Mouse (Mus musculus): Measurements from ENCODE around the gene Rabgap1l.

Rabgap1l gene

GRCm38 (mm10) chr1:160263630-160264346 lies 529.2 kb downstream of the Rabgap1l start:
- Histone ChIP-seq H3K4me1 (replicated peaks; ENCODE audit: low read depth, low read length) (no peaks in the 10 kb centered on the region), H3K9me3 (ENCODE audit: low read length) (no peaks in the 10 kb centered on the region), H3K27me3 (ENCODE audit: insufficient read depth, low read length) (no peaks in the 10 kb centered on the region), H3K4me3 (replicated peaks; ENCODE audit: low read length) (no peak overlapping the region), H3K36me3 (ENCODE audit: insufficient read depth, low read length) (no peaks in the 10 kb centered on the region)
- TF ChIP-seq POU5F1 (IDR thresholded peaks at IDR 0.05; ENCODE audit: borderline replicate concordance, low read length) = no peak
- no peak for TF ChIP-seq NANOG (IDR thresholded peaks at IDR 0.05; ENCODE audit: borderline replicate concordance, low read length)
- no peak for TF ChIP-seq CTCF (conservative IDR thresholded peaks at IDR 0.05; ENCODE audit: low read length)

- H3K36me3 ChIP-seq (ENCODE audit: insufficient read depth, low read length) = no peaks in the 10 kb centered on the region
- H3K4me1 ChIP-seq (replicated peaks; ENCODE audit: low read depth, low read length) = no peaks in the 10 kb centered on the region
- H3K9me3 ChIP-seq (ENCODE audit: low read length) = no peaks in the 10 kb centered on the region
- H3K4me3 ChIP-seq (replicated peaks; ENCODE audit: low read length) = no peak overlapping the region
- H3K27me3 ChIP-seq (ENCODE audit: insufficient read depth, low read length) = no peaks in the 10 kb centered on the region
- TF ChIP-seq CTCF (conservative IDR thresholded peaks at IDR 0.05; ENCODE audit: low read length) (no peak), POU5F1 (IDR thresholded peaks at IDR 0.05; ENCODE audit: borderline replicate concordance, low read length) (no peak), NANOG (IDR thresholded peaks at IDR 0.05; ENCODE audit: borderline replicate concordance, low read length) (no peak)
These were observed 530.0 kb downstream of the Rabgap1l start for GRCm38 (mm10) chr1:160263053-160263452.

GRCm38 (mm10) chr1:160262415-160262814 lies 530.6 kb downstream of the Rabgap1l start:
- TF ChIP-seq POU5F1 (IDR thresholded peaks at IDR 0.05; ENCODE audit: borderline replicate concordance, low read length) = no peak
- TF ChIP-seq CTCF (conservative IDR thresholded peaks at IDR 0.05; ENCODE audit: low read length) = no peak
- TF ChIP-seq NANOG (IDR thresholded peaks at IDR 0.05; ENCODE audit: borderline replicate concordance, low read length) = no peak
- no peak overlapping the region for H3K4me3 ChIP-seq (replicated peaks; ENCODE audit: low read length)
- H3K4me1 ChIP-seq (replicated peaks; ENCODE audit: low read depth, low read length) = no peaks in the 10 kb centered on the region
- H3K27me3 ChIP-seq (ENCODE audit: insufficient read depth, low read length) = no peaks in the 10 kb centered on the region
- H3K36me3 ChIP-seq (ENCODE audit: insufficient read depth, low read length) = no peaks in the 10 kb centered on the region
- no peaks in the 10 kb centered on the region for H3K9me3 ChIP-seq (ENCODE audit: low read length)

- no peaks in the 10 kb centered on the region for H3K27me3 ChIP-seq (ENCODE audit: insufficient read depth, low read length)
- TF ChIP-seq POU5F1 (IDR thresholded peaks at IDR 0.05; ENCODE audit: borderline replicate concordance, low read length) (no peak), CTCF (conservative IDR thresholded peaks at IDR 0.05; ENCODE audit: low read length) (no peak)
These were observed 531.2 kb downstream of the Rabgap1l start for GRCm38 (mm10) chr1:160261849-160262248.

GRCm38 (mm10) chr1:160260605-160261004 lies 532.4 kb downstream of the Rabgap1l start:
- H3K4me3 ChIP-seq (replicated peaks; ENCODE audit: low read length) = no peak overlapping the region
- TF ChIP-seq POU5F1 (IDR thresholded peaks at IDR 0.05; ENCODE audit: borderline replicate concordance, low read length) = no peak
- TF ChIP-seq CTCF (conservative IDR thresholded peaks at IDR 0.05; ENCODE audit: low read length) = no peak
- no peak for TF ChIP-seq NANOG (IDR thresholded peaks at IDR 0.05; ENCODE audit: borderline replicate concordance, low read length)
- no peaks in the 10 kb centered on the region for H3K27me3 ChIP-seq (ENCODE audit: insufficient read depth, low read length)
- H3K9me3 ChIP-seq (ENCODE audit: low read length) = no peaks in the 10 kb centered on the region
- no peaks in the 10 kb centered on the region for H3K4me1 ChIP-seq (replicated peaks; ENCODE audit: low read depth, low read length)
- H3K36me3 ChIP-seq (ENCODE audit: insufficient read depth, low read length) = no peaks in the 10 kb centered on the region

More at GRCm38 (mm10) chr1:160261849-160262248, 531.2 kb downstream of the Rabgap1l start:
- Histone ChIP-seq H3K9me3 (ENCODE audit: low read length) (no peaks in the 10 kb centered on the region), H3K4me3 (replicated peaks; ENCODE audit: low read length) (no peak overlapping the region), H3K36me3 (ENCODE audit: insufficient read depth, low read length) (no peaks in the 10 kb centered on the region), H3K4me1 (replicated peaks; ENCODE audit: low read depth, low read length) (no peaks in the 10 kb centered on the region)

- Histone ChIP-seq H3K36me3 (ENCODE audit: insufficient read depth, low read length) (no peaks in the 10 kb centered on the region), H3K4me3 (replicated peaks; ENCODE audit: low read length) (no peak overlapping the region), H3K27me3 (ENCODE audit: insufficient read depth, low read length) (no peaks in the 10 kb centered on the region), H3K9me3 (ENCODE audit: low read length) (no peaks in the 10 kb centered on the region), H3K4me1 (replicated peaks; ENCODE audit: low read depth, low read length) (no peaks in the 10 kb centered on the region)
- no peak for TF ChIP-seq CTCF (conservative IDR thresholded peaks at IDR 0.05; ENCODE audit: low read length)
- TF ChIP-seq POU5F1 (IDR thresholded peaks at IDR 0.05; ENCODE audit: borderline replicate concordance, low read length) = no peak
- TF ChIP-seq NANOG (IDR thresholded peaks at IDR 0.05; ENCODE audit: borderline replicate concordance, low read length) = no peak
These were observed 533.1 kb downstream of the Rabgap1l start for GRCm38 (mm10) chr1:160259884-160260283.

- TF ChIP-seq CTCF (conservative IDR thresholded peaks at IDR 0.05; ENCODE audit: low read length) (peak; percentile 37), NANOG (IDR thresholded peaks at IDR 0.05; ENCODE audit: borderline replicate concordance, low read length) (no peak)
- H3K4me1 ChIP-seq (replicated peaks; ENCODE audit: low read depth, low read length) = no peaks in the 10 kb centered on the region
- no peak overlapping the region for H3K4me3 ChIP-seq (replicated peaks; ENCODE audit: low read length)
- H3K36me3 ChIP-seq (ENCODE audit: insufficient read depth, low read length) = no peaks in the 10 kb centered on the region
- H3K27me3 ChIP-seq (ENCODE audit: insufficient read depth, low read length) = no peaks in the 10 kb centered on the region
- H3K9me3 ChIP-seq (ENCODE audit: low read length) = no peaks in the 10 kb centered on the region
These were observed 539.9 kb downstream of the Rabgap1l start for GRCm38 (mm10) chr1:160253108-160253507.

GRCm38 (mm10) chr1:160251388-160252007 lies 541.5 kb downstream of the Rabgap1l start:
- Histone ChIP-seq H3K4me3 (replicated peaks; ENCODE audit: low read length) (no peak overlapping the region), H3K36me3 (ENCODE audit: insufficient read depth, low read length) (no peaks in the 10 kb centered on the region), H3K27me3 (ENCODE audit: insufficient read depth, low read length) (no peaks in the 10 kb centered on the region), H3K4me1 (replicated peaks; ENCODE audit: low read depth, low read length) (no peaks in the 10 kb centered on the region), H3K9me3 (ENCODE audit: low read length) (no peaks in the 10 kb centered on the region)
- TF ChIP-seq POU5F1 (IDR thresholded peaks at IDR 0.05; ENCODE audit: borderline replicate concordance, low read length) = no peak
- TF ChIP-seq NANOG (IDR thresholded peaks at IDR 0.05; ENCODE audit: borderline replicate concordance, low read length) = no peak
- TF ChIP-seq CTCF (conservative IDR thresholded peaks at IDR 0.05; ENCODE audit: low read length) = no peak

Data from E14TG2a.4 (cell line).